ENCODE assay signal across 8 mouse cellular contexts in genomic region chr1:23920275-23920674, GRCm38 (mm10). TPM values are rescaled to one million over a fixed set of nuclear protein-coding genes. Genes with fewer than 3 reads are reported as not detected.
DNase-seq lines count a peak whose midpoint lies in the region; ATAC-seq and TF ChIP-seq lines count a peak whose summit lies in the region.

No protein-coding gene starts in this region.

- DNase-seq in cerebellum, adult 9-11 months, result peak; percentile 64
- no peak for DNase-seq in forebrain, postnatal 0 days
- peak; percentile 40 for DNase-seq in kidney, postnatal 10 days
- DNase-seq in layer of hippocampus, adult 9-10 months (ENCODE audit: low spot score), result no peak
- no peak for DNase-seq in urinary bladder, adult 2 months (ENCODE audit: low spot score)

- TF ChIP-seq CTCF in forebrain, postnatal 0 days (IDR thresholded peaks at IDR 0.05; ENCODE audit: low read depth), result peak; percentile 28

- peak overlapping the region; percentile 76 for H3K4me2 ChIP-seq in forebrain, postnatal 0 days (ENCODE audit: low read depth)
- H3K4me2 ChIP-seq in midbrain, embryonic 16.5 days (ENCODE audit: low read length), result peak overlapping the region; percentile 80

- H3K27me3 ChIP-seq in megakaryocyte, embryonic 14.5 days (replicated peaks), result no peaks in the 10 kb centered on the region
- H3K27me3 ChIP-seq in forebrain, postnatal 0 days (ENCODE audit: insufficient read depth, low read length), result no peaks in the 10 kb centered on the region
- H3K27me3 ChIP-seq in midbrain, embryonic 16.5 days (ENCODE audit: control insufficient read depth, insufficient read depth, low read depth, low read length), result no peaks in the 10 kb centered on the region

- H3K4me1 ChIP-seq in megakaryocyte, embryonic 14.5 days, result peaks cover 72% of the 10 kb centered on the region
- H3K4me1 ChIP-seq in forebrain, postnatal 0 days (ENCODE audit: insufficient read depth), result peaks cover 18% of the 10 kb centered on the region
- H3K4me1 ChIP-seq in midbrain, embryonic 16.5 days (ENCODE audit: control insufficient read depth, insufficient read depth, low read length), result peaks cover 21% of the 10 kb centered on the region

- no peak for ATAC-seq in megakaryocyte, adult 5-6 weeks (ENCODE audit: poor library complexity, severe bottlenecking)
- ATAC-seq in forebrain, postnatal 0 days, result no peak
- ATAC-seq in midbrain, embryonic 16.5 days, result no peak

- H3K36me3 ChIP-seq in megakaryocyte, embryonic 14.5 days (replicated peaks; ENCODE audit: low read length), result peaks cover 6% of the 10 kb centered on the region
- H3K36me3 ChIP-seq in forebrain, postnatal 0 days (ENCODE audit: insufficient read depth), result no peaks in the 10 kb centered on the region
- no peaks in the 10 kb centered on the region for H3K36me3 ChIP-seq in midbrain, embryonic 16.5 days (ENCODE audit: control insufficient read depth, insufficient read depth, low read length)

- peak overlapping the region; percentile 99 for H3K4me3 ChIP-seq in megakaryocyte, embryonic 14.5 days (replicated peaks)
- H3K4me3 ChIP-seq in forebrain, postnatal 0 days (ENCODE audit: low read depth, low read length), result peak overlapping the region; percentile 9; the same call in 1 of the 2 replicates
- peak overlapping the region; percentile 18 for H3K4me3 ChIP-seq in midbrain, embryonic 16.5 days (ENCODE audit: low read depth, low read length)

- WGBS in forebrain, postnatal 0 days, result 11% methylated on average over 2 of the region's 2 CpGs
- 10% methylated on average over 2 of the region's 2 CpGs for WGBS in midbrain, embryonic 16.5 days

- H3K27ac ChIP-seq in forebrain, postnatal 0 days (ENCODE audit: low read depth, low read length), result no peak overlapping the region
- H3K27ac ChIP-seq in midbrain, embryonic 16.5 days (ENCODE audit: low read length), result no peak overlapping the region

- H3K9ac ChIP-seq in forebrain, postnatal 0 days, result peak overlapping the region; percentile 22; the same call in 1 of the 2 replicates
- H3K9ac ChIP-seq in midbrain, embryonic 16.5 days (ENCODE audit: low read depth, low read length), result 0 out of 2 replicates have a peak overlapping the region, but pooled peaks have one; percentile 51

- peaks cover 5% of the 10 kb centered on the region for H3K9me3 ChIP-seq in megakaryocyte, embryonic 14.5 days
- no peaks in the 10 kb centered on the region for H3K9me3 ChIP-seq in forebrain, postnatal 0 days (ENCODE audit: low read length)
- H3K9me3 ChIP-seq in midbrain, embryonic 16.5 days (replicated peaks; ENCODE audit: control insufficient read depth, low read length, poor library complexity, severe bottlenecking), result no peaks in the 10 kb centered on the region

RNA-seq across cellular contexts. Expression of gene Smap1, which starts 1.8 kb away (rescaled TPM):
- 31.9 and 51.5 TPM in 2 replicates for polyA plus RNA-seq in megakaryocyte, embryonic 14.5 days (2012; ENCODE audit: insufficient read depth, low replicate concordance)
- 63.1 and 70.6 TPM in 2 replicates for total RNA-seq in megakaryocyte, adult 5-6 weeks (2015)
- total RNA-seq in megakaryocyte, adult 5-6 weeks (2017), result 28.7 and 39.4 TPM in 2 replicates
- total RNA-seq in forebrain, postnatal 0 days (2014; rRNA removed), result 74.5 and 80.5 TPM in 2 replicates
- polyA plus RNA-seq in forebrain, postnatal 0 days (2015; fragmentation: Nextera tagmentation; extraction: Ambion mirVana), result 131 and 152 TPM in 2 replicates
- 111 and 118 TPM in 2 replicates for polyA plus RNA-seq in midbrain, embryonic 16.5 days (2015; fragmentation: Nextera tagmentation; extraction: Ambion mirVana)
- polyA plus RNA-seq in urinary bladder, adult 2 months (2012; rRNA removed), result 57.6 and 61.1 TPM in 2 replicates

Comparison
In these comparisons a context has a peak if more than half of its experiments do, and no peak if none do; other contexts are left out.
1. H3K4me3 ChIP-seq: peak in every context shown above with its lines; median percentile 99 in megakaryocyte, embryonic 14.5 days; 18 in midbrain, embryonic 16.5 days; 9 in forebrain, postnatal 0 days.
2. DNase-seq: peak in cerebellum, adult 9-11 months (single experiment) and kidney, postnatal 10 days (single experiment); none in forebrain, postnatal 0 days (single experiment), layer of hippocampus, adult 9-10 months (single experiment) and urinary bladder, adult 2 months (single experiment).